ENCODE assay signal across 16 mouse cellular contexts in the genomic region with DNA sequence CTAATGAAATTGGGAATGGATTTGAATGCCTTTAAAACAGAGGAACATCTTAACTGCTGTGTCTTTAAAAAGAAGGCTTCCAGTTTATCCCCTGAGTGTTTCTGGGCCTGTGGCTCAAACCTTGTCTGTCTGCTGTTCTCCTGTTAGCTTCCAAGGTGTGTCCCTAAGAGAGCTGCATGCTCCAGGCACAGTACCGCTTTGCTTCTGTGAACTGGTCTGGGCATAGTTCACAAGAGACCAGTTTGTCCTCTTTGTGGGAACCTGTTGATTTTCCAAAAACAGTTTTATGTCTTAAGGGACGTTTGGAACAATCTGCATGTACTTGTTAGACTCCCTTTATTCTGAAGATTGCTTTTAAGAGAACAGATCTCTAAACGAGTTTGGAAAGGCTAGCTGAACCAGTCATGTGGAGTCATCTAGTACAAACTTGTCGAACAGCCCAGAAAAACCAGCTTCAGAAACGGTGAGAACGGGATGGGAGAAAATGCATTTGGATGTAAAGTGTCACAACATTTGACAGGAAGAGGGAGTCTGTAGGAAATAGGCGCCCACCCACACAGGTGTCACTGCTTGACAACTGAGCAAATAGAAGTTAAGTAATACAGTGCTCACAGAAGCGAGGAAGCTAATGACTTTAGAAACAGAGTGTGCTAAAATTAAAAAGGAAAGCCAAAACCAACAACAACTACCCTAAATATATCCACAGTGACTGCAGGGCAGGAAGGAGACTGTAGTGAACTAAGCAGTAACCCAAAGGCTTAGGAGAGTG. TPM values are rescaled to one million over a fixed set of nuclear protein-coding genes. Genes with fewer than 3 reads are reported as not detected.
A peak's percentile ranks its signal among the peaks of the same experiment; 100 is the strongest.
DNase-seq lines count a peak whose midpoint lies in the region; ATAC-seq and TF ChIP-seq lines count a peak whose summit lies in the region.
"Had no signal": no experiment of that assay in that cellular context is flagged by ENCODE, and none has a peak within 500 bp of the region (broad histone marks: within the 10 kb centered on the region; RNA-seq: fewer than 3 reads in every experiment).

No protein-coding gene starts in this region.

- WGBS in lung, postnatal 0 days, result 50% methylated on average over 8 of the region's 8 CpGs
- WGBS in embryonic facial prominence, embryonic 14.5 days, result 65% methylated on average over 8 of the region's 8 CpGs
- WGBS in limb, embryonic 15.5 days, result 49% methylated on average over 8 of the region's 8 CpGs
- WGBS in forebrain, embryonic 11.5 days, result 82% methylated on average over 8 of the region's 8 CpGs

- H3K4me1 ChIP-seq in lung, postnatal 0 days (ENCODE audit: insufficient read depth, low read depth, low read length), result no peaks in the 10 kb centered on the region
- no peaks in the 10 kb centered on the region for H3K4me1 ChIP-seq in embryonic facial prominence, embryonic 14.5 days (ENCODE audit: control insufficient read depth, insufficient read depth, low read length)
- H3K4me1 ChIP-seq in limb, embryonic 15.5 days, result no peaks in the 10 kb centered on the region; the same call in 1 of the 2 replicates
- peaks cover 2% of the 10 kb centered on the region; the same call in 1 of the 2 replicates for H3K4me1 ChIP-seq in forebrain, embryonic 11.5 days (replicated peaks; ENCODE audit: control insufficient read depth, insufficient read depth, low read length)
- H3K4me1 ChIP-seq: intestine, embryonic 15.5 days had no signal

- H3K9me3 ChIP-seq in lung, postnatal 0 days (ENCODE audit: low read length), result no peaks in the 10 kb centered on the region
- no peaks in the 10 kb centered on the region for H3K9me3 ChIP-seq in embryonic facial prominence, embryonic 14.5 days (ENCODE audit: control insufficient read depth, low read length)
- no peaks in the 10 kb centered on the region for H3K9me3 ChIP-seq in limb, embryonic 15.5 days
- H3K9me3 ChIP-seq in forebrain, embryonic 11.5 days (ENCODE audit: control insufficient read depth, low read length), result no peaks in the 10 kb centered on the region
- H3K9me3 ChIP-seq: intestine, embryonic 15.5 days had no signal

- no peak for TF ChIP-seq CTCF in lung, postnatal 0 days (IDR thresholded peaks at IDR 0.05)

- no peaks in the 10 kb centered on the region for H3K27me3 ChIP-seq in lung, postnatal 0 days (replicated peaks; ENCODE audit: insufficient read depth, low read length)
- no peaks in the 10 kb centered on the region for H3K27me3 ChIP-seq in embryonic facial prominence, embryonic 14.5 days (replicated peaks; ENCODE audit: control insufficient read depth, insufficient read depth, low read length)
- no peaks in the 10 kb centered on the region for H3K27me3 ChIP-seq in limb, embryonic 15.5 days
- no peaks in the 10 kb centered on the region for H3K27me3 ChIP-seq in forebrain, embryonic 11.5 days (ENCODE audit: control insufficient read depth, insufficient read depth, low read length)
- H3K27me3 ChIP-seq: intestine, embryonic 15.5 days had no signal

- no peaks in the 10 kb centered on the region for H3K36me3 ChIP-seq in lung, postnatal 0 days (ENCODE audit: insufficient read depth, low read length)
- peaks cover 37% of the 10 kb centered on the region for H3K36me3 ChIP-seq in embryonic facial prominence, embryonic 14.5 days (ENCODE audit: control insufficient read depth, insufficient read depth, low read length)
- H3K36me3 ChIP-seq in limb, embryonic 15.5 days, result peaks cover 13% of the 10 kb centered on the region
- no peaks in the 10 kb centered on the region; the same call in 1 of the 2 replicates for H3K36me3 ChIP-seq in forebrain, embryonic 11.5 days (ENCODE audit: control insufficient read depth, insufficient read depth, low read length)
- H3K36me3 ChIP-seq: intestine, embryonic 15.5 days had no signal

- no peak overlapping the region for H3K4me3 ChIP-seq in lung, postnatal 0 days (ENCODE audit: low read depth, low read length)
- H3K4me3 ChIP-seq in embryonic facial prominence, embryonic 14.5 days (ENCODE audit: low read depth, low read length), result no peak overlapping the region
- no peak overlapping the region for H3K4me3 ChIP-seq in limb, embryonic 15.5 days
- H3K4me3 ChIP-seq in forebrain, embryonic 11.5 days (ENCODE audit: low read depth, low read length), result no peak overlapping the region
- H3K4me3 ChIP-seq: intestine, embryonic 15.5 days had no signal

- no peak overlapping the region for H3K9ac ChIP-seq in lung, postnatal 0 days (replicated peaks; ENCODE audit: low read depth)
- no peak overlapping the region for H3K9ac ChIP-seq in embryonic facial prominence, embryonic 14.5 days (ENCODE audit: low read depth, low read length)
- H3K9ac ChIP-seq in limb, embryonic 15.5 days, result no peak overlapping the region
- no peak overlapping the region for H3K9ac ChIP-seq in forebrain, embryonic 11.5 days (ENCODE audit: low read length)
- H3K9ac ChIP-seq: intestine, embryonic 15.5 days had no signal

- DNase-seq in kidney, adult 9 months, result peak; percentile 46
- no peak for DNase-seq in kidney, postnatal 14 days
- peak; percentile 6 for DNase-seq in lung, postnatal 0 days (ENCODE audit: low spot score)
- DNase-seq in lung, postnatal 14 days, result no peak
- DNase-seq in embryonic facial prominence, embryonic 14.5 days (ENCODE audit: low spot score), result peak; percentile 80
- no peak for DNase-seq in forebrain, embryonic 11.5 days (ENCODE audit: low spot score)
- DNase-seq in thymus, postnatal 36 days, result no peak
- DNase-seq: adrenal gland, postnatal 10 days; cerebellum, adult 2 months; heart, adult 11 months; layer of hippocampus, adult 9-11 months; thymus, adult 2 months had no signal

- no peak overlapping the region for H3K27ac ChIP-seq in lung, postnatal 0 days (ENCODE audit: low read length)
- peak overlapping the region; percentile 56 for H3K27ac ChIP-seq in embryonic facial prominence, embryonic 14.5 days (replicated peaks; ENCODE audit: low read depth, low read length)
- H3K27ac ChIP-seq in limb, embryonic 15.5 days, result peak overlapping the region; percentile 78
- no peak overlapping the region for H3K27ac ChIP-seq in forebrain, embryonic 11.5 days (ENCODE audit: low read depth, low read length)
- H3K27ac ChIP-seq: intestine, embryonic 15.5 days had no signal

- no peak for ATAC-seq in lung, postnatal 0 days
- ATAC-seq in embryonic facial prominence, embryonic 14.5 days (ENCODE audit: low read depth), result peak; percentile 67
- ATAC-seq in limb, embryonic 15.5 days (ENCODE audit: insufficient number of reproducible peaks, low FRiP score, low TSS enrichment, low read depth), result no peak
- no peak for ATAC-seq in forebrain, embryonic 11.5 days (replicated peaks; ENCODE audit: low FRiP score)
- ATAC-seq: CD4-positive, CD25-positive, alpha-beta regulatory T cell, adult 4 months; intestine, embryonic 15.5 days; midbrain, embryonic 16.5 days had no signal

- no peak for TF ChIP-seq EP300 in lung, postnatal 0 days (IDR thresholded peaks at IDR 0.05)

- H3K4me2 ChIP-seq in lung, postnatal 0 days (replicated peaks; ENCODE audit: low read depth, low read length), result no peak overlapping the region
- H3K4me2 ChIP-seq in embryonic facial prominence, embryonic 14.5 days (ENCODE audit: low read depth, low read length), result no peak overlapping the region
- no peak overlapping the region for H3K4me2 ChIP-seq in limb, embryonic 15.5 days
- no peak overlapping the region for H3K4me2 ChIP-seq in forebrain, embryonic 11.5 days (ENCODE audit: low read depth, low read length, severe bottlenecking)
- H3K4me2 ChIP-seq: intestine, embryonic 15.5 days had no signal

RNA-seq across cellular contexts. Expression of a gene that starts 11.8 kb away (rescaled TPM):
- 60.8 and 67.1 TPM in 2 replicates for polyA plus RNA-seq in lung, postnatal 0 days (2015; fragmentation: Nextera tagmentation; extraction: Ambion mirVana)
- polyA plus RNA-seq in embryonic facial prominence, embryonic 14.5 days (2014; fragmentation: Nextera tagmentation; extraction: Ambion mirVana), result 56.8 and 61.8 TPM in 2 replicates
- 132 and 144 TPM in 2 replicates for polyA plus RNA-seq in limb, embryonic 15.5 days (2015; fragmentation: Nextera tagmentation; extraction: Ambion mirVana)
- 24.4 and 33.9 TPM in 2 replicates for polyA plus RNA-seq in forebrain, embryonic 11.5 days (2014; fragmentation: Nextera tagmentation; extraction: Ambion mirVana)

Comparison
In these comparisons a context has a peak if more than half of its experiments do, and no peak if none do; other contexts are left out.
1. DNase-seq: peak in kidney, adult 9 months (single experiment), lung, postnatal 0 days (single experiment) and embryonic facial prominence, embryonic 14.5 days (single experiment); none in kidney, postnatal 14 days (single experiment), lung, postnatal 14 days (single experiment), forebrain, embryonic 11.5 days (single experiment) and thymus, postnatal 36 days (0 of 2).
2. H3K27ac ChIP-seq: peak in embryonic facial prominence, embryonic 14.5 days (single experiment) and limb, embryonic 15.5 days (single experiment); none in lung, postnatal 0 days (single experiment) and forebrain, embryonic 11.5 days (single experiment).